Mouse (Mus musculus) adrenal gland, adult 8-10 months (tissue): ENCODE measurements around the gene Olfr69. TPM values are rescaled to one million over a fixed set of nuclear protein-coding genes. Genes with fewer than 3 reads are reported as not detected.

Experiments
- total RNA-seq, 4 experiments: library from RNA; stranded (reverse); gene quantifications; 2 replicates each; pipeline ENCODE4 v1.2.4; 2022

Gene Olfr69
- total RNA-seq, 4 experiments from 2014 or later, result not detected

Other genes with a start within 250 kb of the Olfr69 start
- not detected for gene Olfr612, start 228.9 kb downstream of the Olfr69 start, total RNA-seq
- not detected for gene Olfr613, start 223.5 kb downstream of the Olfr69 start, total RNA-seq
- not detected for gene Olfr615, start 215.5 kb downstream of the Olfr69 start, total RNA-seq
- not detected for gene Olfr616, start 202.5 kb downstream of the Olfr69 start, total RNA-seq
- not detected for gene Olfr617, start 198.5 kb downstream of the Olfr69 start, total RNA-seq
- not detected for gene Olfr618, start 181.5 kb downstream of the Olfr69 start, total RNA-seq
- gene Olfr619, start 171.0 kb downstream of the Olfr69 start, total RNA-seq, result not detected
- not detected for gene Olfr620, start 159.1 kb downstream of the Olfr69 start, total RNA-seq
- not detected for gene Olfr622, start 128.9 kb downstream of the Olfr69 start, total RNA-seq
- gene Olfr623, start 107.9 kb downstream of the Olfr69 start, total RNA-seq, result not detected
- gene Olfr624, start 100.4 kb downstream of the Olfr69 start, total RNA-seq, result under 1 TPM in 1 of 4 experiments, not detected in 3; 0.06 TPM
- gene Olfr625-ps1, start 88.9 kb downstream of the Olfr69 start, total RNA-seq, result not detected
- gene Olfr243, start 56.9 kb downstream of the Olfr69 start, total RNA-seq, result not detected
- gene Olfr628, start 41.2 kb downstream of the Olfr69 start, total RNA-seq, result not detected
- gene Olfr629, start 26.7 kb downstream of the Olfr69 start, total RNA-seq, result not detected
- not detected for gene Olfr630, start 14.3 kb downstream of the Olfr69 start, total RNA-seq
- not detected for gene Olfr68, start 8.1 kb upstream of the Olfr69 start, total RNA-seq
- not detected for gene Olfr67, start 20.2 kb upstream of the Olfr69 start, total RNA-seq
- 100 to 1,000 TPM in 1 of 4 experiments, 10 to 100 TPM in 3; 78.2 to 176 (median 90.4) TPM for gene Hbb-bt, start 42.4 kb upstream of the Olfr69 start, total RNA-seq
- 1,000 to 10,000 TPM in 1 of 4 experiments, 100 to 1,000 TPM in 3; 738 to 2,114 (median 834) TPM for gene Hbb-bs, start 56.5 kb upstream of the Olfr69 start, total RNA-seq
- not detected for gene Hbb-bh2, start 68.9 kb upstream of the Olfr69 start, total RNA-seq
- not detected for gene Hbb-bh1, start 71.6 kb upstream of the Olfr69 start, total RNA-seq
- gene Hbb-y, start 81.6 kb upstream of the Olfr69 start, total RNA-seq, result not detected
- gene Olfr66, start 114.7 kb upstream of the Olfr69 start, total RNA-seq, result not detected
- not detected for gene Olfr64, start 122.9 kb upstream of the Olfr69 start, total RNA-seq
- gene Olfr65, start 131.9 kb upstream of the Olfr69 start, total RNA-seq, result not detected
- not detected for gene Olfr631, start 157.2 kb upstream of the Olfr69 start, total RNA-seq
- not detected for gene Olfr632, start 162.8 kb upstream of the Olfr69 start, total RNA-seq
- not detected for gene Olfr633, start 172.8 kb upstream of the Olfr69 start, total RNA-seq
- under 1 TPM in 3 of 4 experiments, not detected in 1; 0.03 to 0.06 (median 0.06) TPM for gene Olfr635, start 199.6 kb upstream of the Olfr69 start, total RNA-seq
- not detected for gene Olfr638, start 227.2 kb upstream of the Olfr69 start, total RNA-seq
- gene Olfr639, start 245.7 kb upstream of the Olfr69 start, total RNA-seq, result under 1 TPM in 2 of 4 experiments, not detected in 2; 0.05 to 0.09 TPM